Mouse (Mus musculus) forebrain, postnatal 0 days (tissue): ENCODE data around the gene Olfr796. TPM values are rescaled to one million over a fixed set of nuclear protein-coding genes. Genes with fewer than 3 reads are reported as not detected.

Experiments used
- ATAC-seq: fragments of 200-750 bp; cut with Nextera tagmentation; 2 replicates; pipeline ENCODE4 v1.8.0; 2017; ENCODE audit warnings: mild to moderate bottlenecking, moderate library complexity
- DNase-seq: peaks from one replicate; pipeline ENCODE4 v3.0.0-alpha.2; 2015
- H3K27ac ChIP-seq: fragments of 300-500 bp; sonication (generic); 2 replicates; pipeline ENCODE4 v1.5.1; 2014; ENCODE audit warnings: low read depth, mild to moderate bottlenecking, antibody characterized with exemption, low read length, moderate library complexity, mixed read lengths
- H3K27me3 ChIP-seq: fragments of 300-500 bp; sonication (generic); 2 replicates; pipeline ENCODE4 v1.6.1; 2014; ENCODE audit warnings: mild to moderate bottlenecking, low read length, mixed read lengths; ENCODE audit not compliant: insufficient read depth
- H3K36me3 ChIP-seq: fragments of 300-500 bp; sonication (generic); 2 replicates; pipeline ENCODE4 v1.6.1; 2014; ENCODE audit warnings: mild to moderate bottlenecking, moderate library complexity; ENCODE audit not compliant: insufficient read depth
- H3K4me1 ChIP-seq: fragments of 300-500 bp; sonication (generic); 2 replicates; pipeline ENCODE4 v1.6.1; 2014; ENCODE audit warnings: antibody characterized with exemption; ENCODE audit not compliant: insufficient read depth
- H3K4me2 ChIP-seq: fragments of 300-500 bp; sonication (generic); 2 replicates; pipeline ENCODE4 v1.6.1; 2014; ENCODE audit warnings: low read depth, mild to moderate bottlenecking, moderate library complexity
- H3K4me3 ChIP-seq: fragments of 300-500 bp; sonication (generic); 2 replicates; pipeline ENCODE4 v1.5.1; 2014; ENCODE audit warnings: low read depth, low read length, mixed read lengths
- H3K9ac ChIP-seq: fragments of 300-500 bp; sonication (generic); 2 replicates; pipeline ENCODE4 v1.6.1; 2014; ENCODE audit warnings: mild to moderate bottlenecking
- H3K9me3 ChIP-seq: fragments of 300-500 bp; sonication (generic); 2 replicates; pipeline ENCODE4 v1.6.1; 2016; ENCODE audit warnings: low read length
- CTCF ChIP-seq: sonication (generic); IDR thresholded peaks from 2 replicates; pipeline ENCODE4 v1.5.1; 2016; ENCODE audit warnings: antibody characterized with exemption, control low read depth, low read depth
- WGBS: fragments of 180-500 bp; shearing (Covaris S2); extraction: QIAGEN DNeasy Blood & Tissue Kit; methylation state at CpG from one replicate; pipeline ENCODE4 v1.1.7; 2014; 5-methylcytosine and 5-hydroxymethylcytosine counted together
- polyA plus RNA-seq: library from polyadenylated mRNA; unstranded; fragments of >200 nt; fragmentation: Nextera tagmentation; extraction: Ambion mirVana; gene quantifications from 2 replicates; pipeline ENCODE4 v1.2.1, GENCODE M21; 2015
- total RNA-seq: library from RNA; depleted of rRNA; stranded (reverse); fragments of >200 nt; gene quantifications from 2 replicates; pipeline ENCODE4 v1.2.3, GENCODE M21; 2014; rRNA removed

Gene Olfr796
- total RNA-seq (not detected in 2 replicates), polyA plus RNA-seq (not detected in 2 replicates)

- H3K4me1 ChIP-seq = no peaks in the 10 kb centered on the region
Observed at GRCm38 (mm10) chr10:129612470-129612869, at the start of gene Olfr796. TSS of gene Olfr796 (minus strand) at chr10:129612570.

DNA sequence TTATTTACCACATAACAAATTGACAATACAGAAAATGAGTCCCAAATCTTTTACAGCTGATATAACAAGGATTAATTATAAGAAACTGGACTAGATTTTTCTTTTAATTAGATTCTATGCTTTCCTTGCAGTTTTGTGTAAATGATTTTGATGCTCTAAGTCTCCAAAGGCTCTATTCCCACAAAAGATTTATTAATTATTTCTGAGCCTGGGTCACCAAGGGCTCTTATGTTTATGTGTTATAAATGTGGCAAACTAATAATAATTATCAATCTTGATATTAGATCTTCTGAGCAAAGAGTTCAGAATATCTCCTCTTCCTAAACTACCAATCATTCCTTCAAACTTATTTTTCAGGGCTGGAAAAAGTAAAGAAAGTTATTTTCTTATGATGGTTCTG lies 45.0 kb upstream of the Olfr796 start, which contains the start of gene Olfr800:
Gene Olfr800 (plus strand): TSS at position 301 of the 400 bp plus-strand sequence.
- Histone ChIP-seq H3K4me2 (no peak within 1 kb of the TSS), H3K9ac (no peak within 1 kb of the TSS), H3K9me3 (no peaks in the 10 kb centered on the region), H3K4me3 (no peak within 1 kb of the TSS), H3K4me1 (no peaks in the 10 kb centered on the region), H3K27ac (no peak within 1 kb of the TSS), H3K27me3 (no peaks in the 10 kb centered on the region), H3K36me3 (no peaks in the 10 kb centered on the region)
- no peak for TF ChIP-seq CTCF
- ATAC-seq (no peak), DNase-seq (no peak)

More at GRCm38 (mm10) chr10:129612470-129612869, at the start of gene Olfr796:
- Histone ChIP-seq H3K9ac (no peak within 1 kb of the TSS), H3K9me3 (no peaks in the 10 kb centered on the region), H3K4me3 (no peak within 1 kb of the TSS), H3K27ac (no peak within 1 kb of the TSS), H3K36me3 (no peaks in the 10 kb centered on the region), H3K4me2 (no peak within 1 kb of the TSS), H3K27me3 (no peaks in the 10 kb centered on the region)
- 100% methylated on average over 1 of the region's 1 CpGs for WGBS
- no peak for ATAC-seq
- TF ChIP-seq CTCF = no peak
- DNase-seq = no peak

GRCm38 (mm10) chr10:129651763-129652162 lies 39.4 kb upstream of the Olfr796 start:
- no peak overlapping the region for H3K4me3 ChIP-seq
- H3K27me3 ChIP-seq = no peaks in the 10 kb centered on the region
- no peak overlapping the region for H3K27ac ChIP-seq
- DNase-seq = no peak
- no peaks in the 10 kb centered on the region for H3K36me3 ChIP-seq
- no peak for TF ChIP-seq CTCF
- WGBS = 82% methylated on average over 1 of the region's 1 CpGs
- ATAC-seq = no peak
- H3K4me2 ChIP-seq = no peak overlapping the region
- H3K4me1 ChIP-seq = no peaks in the 10 kb centered on the region
- H3K9ac ChIP-seq = no peak overlapping the region
- H3K9me3 ChIP-seq = no peaks in the 10 kb centered on the region

DNA sequence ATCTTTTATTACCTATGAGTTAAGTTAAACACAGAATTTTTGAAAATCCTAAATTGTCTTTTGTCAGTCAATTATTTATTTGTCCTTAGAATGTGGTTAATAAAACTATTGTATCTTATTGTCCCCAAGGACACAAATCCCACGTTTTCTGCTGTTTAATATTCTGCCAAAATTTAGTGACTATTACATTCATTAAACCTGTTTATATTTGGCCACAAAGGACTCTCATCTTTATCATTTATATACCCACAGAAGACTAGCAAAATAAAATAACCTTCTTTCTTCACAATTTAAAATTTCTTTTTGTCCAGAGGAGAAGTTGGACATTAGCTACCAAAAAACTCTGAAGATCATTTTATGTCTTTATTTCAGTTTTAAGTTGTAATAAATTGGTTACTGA lies 24.8 kb upstream of the Olfr796 start, which contains the start of gene Olfr799:
Gene Olfr799 (plus strand): TSS at position 301 of the 400 bp plus-strand sequence.
- TF ChIP-seq CTCF = no peak
- H3K4me2 ChIP-seq = no peak within 1 kb of the TSS
- no peaks in the 10 kb centered on the region for H3K9me3 ChIP-seq
- no peak for ATAC-seq
- no peaks in the 10 kb centered on the region for H3K4me1 ChIP-seq
- no peak within 1 kb of the TSS for H3K27ac ChIP-seq
- H3K36me3 ChIP-seq = no peaks in the 10 kb centered on the region
- no peak within 1 kb of the TSS for H3K4me3 ChIP-seq
- no peak for DNase-seq
- no peaks in the 10 kb centered on the region for H3K27me3 ChIP-seq
- WGBS = 37% methylated on average over 1 of the region's 1 CpGs
- no peak within 1 kb of the TSS for H3K9ac ChIP-seq

GRCm38 (mm10) chr10:129627834-129628233 lies 15.5 kb upstream of the Olfr796 start, which contains the start of gene Olfr798:
TSS of gene Olfr798 (minus strand) at chr10:129627934.
- WGBS = 90% methylated on average over 1 of the region's 1 CpGs
- ATAC-seq (no peak), DNase-seq (no peak)
- no peak for TF ChIP-seq CTCF
- H3K4me1 ChIP-seq = no peaks in the 10 kb centered on the region
- H3K9ac ChIP-seq = no peak within 1 kb of the TSS
- no peak within 1 kb of the TSS for H3K4me3 ChIP-seq
- no peak within 1 kb of the TSS for H3K27ac ChIP-seq
- H3K4me2 ChIP-seq = no peak within 1 kb of the TSS
- H3K36me3 ChIP-seq = no peaks in the 10 kb centered on the region
- H3K9me3 ChIP-seq = no peaks in the 10 kb centered on the region
- H3K27me3 ChIP-seq = no peaks in the 10 kb centered on the region

- H3K4me1 ChIP-seq = no peaks in the 10 kb centered on the region
- DNase-seq (peak; percentile 1), ATAC-seq (no peak)
- H3K27me3 ChIP-seq = no peaks in the 10 kb centered on the region
- no peak overlapping the region for H3K4me2 ChIP-seq
- no peak for TF ChIP-seq CTCF
- no peaks in the 10 kb centered on the region for H3K36me3 ChIP-seq
- H3K4me3 ChIP-seq = no peak overlapping the region
- H3K27ac ChIP-seq = no peak overlapping the region
- no peak overlapping the region for H3K9ac ChIP-seq
- no peaks in the 10 kb centered on the region for H3K9me3 ChIP-seq
Observed at GRCm38 (mm10) chr10:129623251-129623650, 10.9 kb upstream of the Olfr796 start.

- H3K9ac ChIP-seq = no peak overlapping the region
- ATAC-seq (no peak), DNase-seq (no peak)
- H3K27me3 ChIP-seq = no peaks in the 10 kb centered on the region
- H3K4me1 ChIP-seq = no peaks in the 10 kb centered on the region
- 29% methylated on average over 1 of the region's 1 CpGs for WGBS
- no peak overlapping the region for H3K4me2 ChIP-seq
- TF ChIP-seq CTCF = no peak
- H3K9me3 ChIP-seq = no peaks in the 10 kb centered on the region
- H3K36me3 ChIP-seq = no peaks in the 10 kb centered on the region
- no peak overlapping the region for H3K4me3 ChIP-seq
- H3K27ac ChIP-seq = no peak overlapping the region
Observed at GRCm38 (mm10) chr10:129621724-129622123, 9.4 kb upstream of the Olfr796 start.
